Mouse (Mus musculus) CD8-positive naive resting alpha-beta T cell, adult 2 months (primary cell): ENCODE data around the gene Iqschfp.
A peak's percentile ranks its signal among the peaks of the same experiment; 100 is the strongest.

ENCODE experiments used
- DNase-seq, 2 experiments: peaks; one replicate each; pipeline ENCODE4 v3.0.0; 2022; ENCODE audit warnings: low read depth in 2 of 2, low spot score in 2 of 2

Iqschfp gene

GRCm38 (mm10) chr3:68630821-68631220 lies 738.8 kb downstream of the Iqschfp start:
- DNase-seq, result no peak

- no peak for DNase-seq
Measured at GRCm38 (mm10) chr3:68632714-68633113, 740.7 kb downstream of the Iqschfp start.

- DNase-seq, result no peak
Measured at GRCm38 (mm10) chr3:68633577-68633976, 741.5 kb downstream of the Iqschfp start.

- no peak for DNase-seq
Measured at GRCm38 (mm10) chr3:68637960-68638359, 745.9 kb downstream of the Iqschfp start.

- DNase-seq, result no peak
Measured at GRCm38 (mm10) chr3:68638703-68639102, 746.7 kb downstream of the Iqschfp start.

GRCm38 (mm10) chr3:68642935-68643334 lies 750.9 kb downstream of the Iqschfp start:
- DNase-seq, result no peak

GRCm38 (mm10) chr3:68646387-68647130 lies 754.5 kb downstream of the Iqschfp start:
- DNase-seq, result peak; percentile 10 to 40

GRCm38 (mm10) chr3:68647282-68647681 lies 755.2 kb downstream of the Iqschfp start:
- DNase-seq, result no peak

- no peak for DNase-seq
Measured at GRCm38 (mm10) chr3:68650251-68650650, 758.2 kb downstream of the Iqschfp start.

GRCm38 (mm10) chr3:68656607-68657352 lies 764.7 kb downstream of the Iqschfp start:
- no peak for DNase-seq

- DNase-seq, result no peak
Measured at GRCm38 (mm10) chr3:68657589-68658245, 765.7 kb downstream of the Iqschfp start.

- no peak for DNase-seq
Measured at GRCm38 (mm10) chr3:68659996-68660395, 768.0 kb downstream of the Iqschfp start.

- no peak for DNase-seq
Measured at GRCm38 (mm10) chr3:68660538-68660937, 768.5 kb downstream of the Iqschfp start.

- no peak for DNase-seq
Measured at GRCm38 (mm10) chr3:68662386-68662785, 770.4 kb downstream of the Iqschfp start.

GRCm38 (mm10) chr3:68664337-68664736 lies 772.3 kb downstream of the Iqschfp start:
- DNase-seq, result no peak

GRCm38 (mm10) chr3:68666377-68666776 lies 774.3 kb downstream of the Iqschfp start:
- DNase-seq, result no peak

GRCm38 (mm10) chr3:68667852-68668251 lies 775.8 kb downstream of the Iqschfp start:
- no peak for DNase-seq

- DNase-seq, result no peak
Measured at GRCm38 (mm10) chr3:68669418-68669974, 777.5 kb downstream of the Iqschfp start.

GRCm38 (mm10) chr3:68674721-68675120 lies 782.7 kb downstream of the Iqschfp start:
- DNase-seq, result no peak

- no peak for DNase-seq
Measured at GRCm38 (mm10) chr3:68675216-68675835, 783.3 kb downstream of the Iqschfp start.
